Mouse (Mus musculus) myocyte (in vitro differentiated cells): Measurements from ENCODE around the gene 2010003K11Rik. TPM values are rescaled to one million over a fixed set of nuclear protein-coding genes. Genes with fewer than 3 reads are reported as not detected.

Experiments
- H3K27me3 ChIP-seq: one replicate; pipeline ENCODE4 v1.6.1; 2011; ENCODE audit not compliant: control insufficient read depth, insufficient read depth, insufficient read length
- H3K36me3 ChIP-seq: one replicate; pipeline ENCODE4 v1.6.1; 2011; ENCODE audit not compliant: control insufficient read depth, insufficient read depth
- H3K4me2 ChIP-seq: one replicate; pipeline ENCODE4 v1.6.1; 2011; ENCODE audit warnings: low read depth, control low read depth
- H3K4me3 ChIP-seq: one replicate; pipeline ENCODE4 v1.5.1; 2011; ENCODE audit warnings: mild to moderate bottlenecking, control low read depth, moderate library complexity
- H3K79me2 ChIP-seq: one replicate; pipeline ENCODE4 v1.6.1; 2011; ENCODE audit not compliant: control insufficient read depth, insufficient read depth
- H3ac ChIP-seq: one replicate; pipeline ENCODE4 v1.6.1; 2011; ENCODE audit not compliant: control insufficient read depth, insufficient read length
- CEBPB ChIP-seq: IDR thresholded peaks from 2 replicates; pipeline ENCODE4 v1.6.1; 2011; ENCODE audit warnings: mild to moderate bottlenecking, moderate library complexity; ENCODE audit not compliant: poor library complexity, insufficient read depth, severe bottlenecking
- E2F4 ChIP-seq: IDR thresholded peaks from one replicate; pipeline ENCODE4 v1.6.1; 2011; ENCODE audit warnings: mild to moderate bottlenecking, control low read depth, moderate library complexity; ENCODE audit not compliant: insufficient read depth
- MAX ChIP-seq: IDR thresholded peaks from one replicate; pipeline ENCODE4 v1.6.1; 2011; ENCODE audit warnings: low read depth, mild to moderate bottlenecking, control low read depth
- MYOD1 ChIP-seq, 3 experiments: IDR thresholded peaks; one replicate each; pipeline ENCODE4 v1.6.1; 2011; ENCODE audit warnings: control low read depth in 2 of 3, low read depth in 2 of 3, mild to moderate bottlenecking in 2 of 3, moderate library complexity in 1 of 3; ENCODE audit not compliant: insufficient read length in 2 of 3, control insufficient read depth in 1 of 3
- MYOG ChIP-seq, 3 experiments: IDR thresholded peaks; one replicate each; pipeline ENCODE4 v1.6.1; 2011; ENCODE audit warnings: control low read depth in 2 of 3, low read depth in 2 of 3, mild to moderate bottlenecking in 2 of 3; ENCODE audit not compliant: insufficient read length in 2 of 3, control insufficient read depth in 1 of 3, insufficient read depth in 1 of 3
- POLR2A ChIP-seq: IDR thresholded peaks from one replicate; pipeline ENCODE4 v1.6.1; 2011; ENCODE audit warnings: low read depth, mild to moderate bottlenecking, control low read depth, moderate library complexity; ENCODE audit not compliant: insufficient read length
- POLR2AphosphoS2 ChIP-seq: IDR thresholded peaks from one replicate; pipeline ENCODE4 v1.6.1; 2011; ENCODE audit warnings: low read depth, control low read depth; ENCODE audit not compliant: insufficient read length
- REST ChIP-seq: IDR thresholded peaks from one replicate; pipeline ENCODE4 v1.6.1; 2011; ENCODE audit warnings: mild to moderate bottlenecking, control low read depth, moderate library complexity; ENCODE audit not compliant: insufficient read depth, insufficient read length
- SRF ChIP-seq: IDR thresholded peaks from one replicate; pipeline ENCODE4 v1.6.1; 2011; ENCODE audit warnings: low read depth; ENCODE audit not compliant: control insufficient read depth, insufficient read length
- TCF12 ChIP-seq: IDR thresholded peaks from one replicate; pipeline ENCODE4 v1.6.1; 2011; ENCODE audit warnings: mild to moderate bottlenecking, control low read depth; ENCODE audit not compliant: poor library complexity, insufficient read depth, severe bottlenecking
- TCF3 ChIP-seq: IDR thresholded peaks from one replicate; pipeline ENCODE4 v1.6.1; 2011; ENCODE audit warnings: low read depth, control low read depth; ENCODE audit not compliant: insufficient read length
- USF1 ChIP-seq: IDR thresholded peaks from one replicate; pipeline ENCODE4 v1.6.1; 2011; ENCODE audit warnings: low read depth, mild to moderate bottlenecking, control low read depth, moderate library complexity
- polyA plus RNA-seq: library from polyadenylated mRNA; unstranded; fragments of >200 nt; fragmentation: generic; extraction: Trizol; gene quantifications from one replicate; pipeline ENCODE4 v1.2.1, GENCODE M21; 2012; ENCODE audit warnings: missing spikeins

The 2010003K11Rik gene
- polyA plus RNA-seq, 1 experiment, result 0.05 TPM

DNA sequence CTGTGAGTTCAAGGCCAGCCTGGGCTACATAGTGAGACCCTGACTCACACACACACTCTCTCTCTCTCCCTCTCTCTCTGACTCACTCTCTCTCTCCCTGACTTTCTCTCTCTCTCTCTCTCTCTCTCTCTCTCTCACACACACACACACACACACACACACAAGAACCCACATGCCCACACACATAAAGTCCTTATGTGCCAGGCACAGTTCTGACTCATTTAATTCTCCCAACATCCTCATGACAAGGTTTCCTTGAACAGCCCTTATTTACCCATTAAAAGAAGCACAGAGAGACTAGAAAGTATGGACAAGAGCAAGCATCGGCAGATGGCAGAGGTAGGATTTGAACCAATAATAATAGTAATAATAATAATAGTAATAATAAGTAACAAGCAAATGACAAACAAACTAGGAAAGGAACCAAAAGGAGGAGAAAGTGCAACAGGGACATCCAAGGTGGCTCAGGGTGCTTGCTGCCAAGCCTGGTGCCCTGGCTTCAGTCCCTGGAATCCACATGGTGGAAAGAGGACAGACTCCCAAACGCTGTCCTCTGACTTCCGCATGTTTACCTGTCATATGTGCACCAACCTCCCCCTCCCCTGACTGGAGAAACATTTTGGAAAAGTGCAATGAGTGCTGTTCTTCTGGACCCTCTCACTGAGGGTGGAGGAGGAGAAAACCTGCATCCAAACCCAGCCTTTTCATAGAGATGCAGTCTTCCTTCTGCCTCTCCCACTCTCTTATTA is 16.1 kb downstream of the 2010003K11Rik start:
- no peak overlapping the region for H3K4me2 ChIP-seq
- no peaks in the 10 kb centered on the region for H3K79me2 ChIP-seq
- no peaks in the 10 kb centered on the region for H3K36me3 ChIP-seq
- TF ChIP-seq MYOG (IDR thresholded peaks at IDR 0.05; ENCODE audit: control insufficient read depth in 1 of 3, insufficient read depth in 1 of 3, insufficient read length in 2 of 3, low read depth in 2 of 3) (no peak), TCF3 (no peak), TCF12 (no peak), REST (no peak), MAX (no peak), POLR2AphosphoS2 (no peak), SRF (no peak), E2F4 (no peak), USF1 (no peak), CEBPB (no peak), POLR2A (no peak), MYOD1 (IDR thresholded peaks at IDR 0.05; ENCODE audit: control insufficient read depth in 1 of 3, insufficient read length in 2 of 3, low read depth in 2 of 3) (no peak)
- H3ac ChIP-seq, result no peak overlapping the region
- no peak overlapping the region for H3K4me3 ChIP-seq
- H3K27me3 ChIP-seq, result no peaks in the 10 kb centered on the region

DNA sequence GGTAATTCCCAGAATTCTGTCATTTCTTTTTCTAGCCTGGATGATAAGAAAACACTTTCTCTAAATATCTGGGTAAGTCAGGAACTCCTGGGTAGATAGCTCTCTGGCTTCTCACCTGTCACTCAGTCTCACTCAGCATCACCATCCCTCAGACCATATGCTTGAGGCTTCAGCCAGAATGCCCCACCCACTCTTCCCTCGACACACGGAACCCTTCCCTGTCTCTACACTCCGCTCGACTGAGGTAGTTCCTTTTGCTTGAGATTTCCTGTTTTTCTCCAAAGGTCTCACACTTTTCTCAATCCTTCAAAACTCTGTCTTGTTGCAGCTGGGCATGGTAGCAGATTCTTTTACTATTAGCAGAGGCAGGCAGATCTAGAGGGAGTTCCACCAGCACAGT is 17.1 kb downstream of the 2010003K11Rik start:
- peak in 2 of 3 experiments; percentile 2 to 81 for TF ChIP-seq MYOD1 (IDR thresholded peaks at IDR 0.05; ENCODE audit: control insufficient read depth in 1 of 3, insufficient read length in 2 of 3, low read depth in 2 of 3)
- TF ChIP-seq SRF, result no peak
- Histone ChIP-seq H3K4me2 (no peak overlapping the region), H3K79me2 (no peaks in the 10 kb centered on the region), H3ac (no peak overlapping the region), H3K4me3 (no peak overlapping the region), H3K27me3 (no peaks in the 10 kb centered on the region), H3K36me3 (no peaks in the 10 kb centered on the region)

DNA sequence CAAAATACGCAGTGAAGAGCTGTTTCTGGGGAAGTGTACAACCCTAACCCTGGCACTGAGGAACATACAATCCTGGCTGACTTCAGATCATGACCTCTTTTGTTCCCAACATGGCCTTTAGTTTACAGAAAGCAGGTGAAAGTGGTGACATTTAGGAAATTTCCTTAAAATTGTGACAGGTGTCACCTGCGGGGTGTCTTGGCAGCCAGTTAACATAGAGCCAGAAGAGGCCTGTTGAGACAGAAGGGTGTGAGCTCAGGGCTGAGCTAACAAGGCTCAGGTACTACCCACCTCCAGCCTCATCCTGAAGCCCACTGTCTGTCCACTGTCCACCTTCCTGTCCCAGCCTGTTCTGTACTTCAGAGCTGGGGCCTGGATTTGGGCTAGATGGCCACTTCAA is 18.3 kb downstream of the 2010003K11Rik start:
- Histone ChIP-seq H3ac (no peak overlapping the region), H3K27me3 (no peaks in the 10 kb centered on the region), H3K4me3 (no peak overlapping the region), H3K36me3 (no peaks in the 10 kb centered on the region), H3K4me2 (no peak overlapping the region), H3K79me2 (no peaks in the 10 kb centered on the region)
- TF ChIP-seq SRF (no peak), E2F4 (no peak), TCF12 (no peak), POLR2AphosphoS2 (no peak), TCF3 (no peak), REST (no peak), POLR2A (no peak)

DNA sequence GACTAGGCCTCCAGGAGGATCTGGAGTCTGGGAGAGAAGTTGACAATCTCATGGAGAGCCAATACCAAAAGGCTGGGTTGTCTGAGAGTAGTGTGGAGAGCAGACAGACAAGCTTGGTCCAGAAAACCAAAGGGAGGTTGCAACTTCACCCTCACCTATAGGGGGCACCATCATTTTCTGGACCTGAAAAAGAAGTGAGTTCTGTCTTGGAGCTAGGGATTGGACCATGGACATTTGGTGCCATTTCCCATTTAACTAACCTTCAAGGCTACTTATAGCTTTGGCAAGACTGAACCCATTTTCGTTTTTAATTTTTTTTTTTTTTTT is 20.2 kb downstream of the 2010003K11Rik start:
- no peak overlapping the region for H3ac ChIP-seq
- TF ChIP-seq E2F4 (no peak), MAX (no peak), SRF (no peak), POLR2AphosphoS2 (no peak), REST (no peak), TCF12 (no peak)
- no peaks in the 10 kb centered on the region for H3K79me2 ChIP-seq
- no peaks in the 10 kb centered on the region for H3K36me3 ChIP-seq
- H3K27me3 ChIP-seq, result no peaks in the 10 kb centered on the region
- peak overlapping the region; percentile 79 for H3K4me2 ChIP-seq
- no peak overlapping the region for H3K4me3 ChIP-seq

DNA sequence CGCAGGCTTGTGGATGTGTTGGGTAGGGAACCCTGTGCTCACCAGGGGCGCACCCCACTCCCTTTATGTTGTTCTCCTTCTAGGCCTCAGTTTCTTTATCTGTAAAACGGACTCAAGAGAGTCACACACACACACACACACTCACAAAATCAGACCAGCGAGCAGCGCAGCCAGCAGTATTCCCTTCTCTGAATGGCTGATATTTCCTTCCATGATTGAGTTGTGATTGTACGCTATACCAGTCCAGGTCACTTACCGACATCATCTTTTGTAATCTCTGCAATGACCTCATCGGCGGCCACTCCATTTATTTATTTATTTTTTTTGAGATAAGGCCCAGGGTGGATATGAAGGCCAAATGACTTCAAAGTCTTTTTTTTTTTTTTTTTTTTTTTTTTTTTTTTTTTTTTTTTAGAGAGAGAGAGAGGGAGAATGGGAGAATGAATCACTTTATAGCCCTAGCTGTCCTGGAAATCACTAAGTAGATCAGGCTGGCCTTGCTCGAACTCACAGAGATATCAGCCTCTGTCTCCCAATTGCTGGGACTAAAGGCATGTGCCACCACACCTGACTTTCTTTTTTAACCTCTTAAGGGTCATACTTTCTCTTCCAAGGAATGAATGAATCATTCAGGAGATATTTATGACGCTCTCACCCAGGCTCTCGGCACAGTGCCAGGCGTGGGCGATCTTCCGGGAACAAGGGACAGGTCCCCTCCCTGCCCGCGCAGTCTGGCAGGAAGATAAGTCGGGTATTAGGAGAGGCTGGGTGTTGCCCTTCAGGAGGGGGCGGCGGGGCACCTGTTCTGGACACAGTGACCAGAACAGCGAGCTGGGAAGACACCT is 20.8 kb downstream of the 2010003K11Rik start, which contains the start of gene Syt12:
TSS of gene Syt12 (minus strand) at position 103 of the 845 bp plus-strand sequence.
- TF ChIP-seq TCF12 (peak; percentile 37), POLR2A (no peak), MYOG (IDR thresholded peaks at IDR 0.05; ENCODE audit: control insufficient read depth in 1 of 3, insufficient read depth in 1 of 3, insufficient read length in 2 of 3, low read depth in 2 of 3) (peak in 2 of 3 experiments; percentile 15 to 89), REST (no peak), MAX (no peak), E2F4 (no peak), MYOD1 (IDR thresholded peaks at IDR 0.05; ENCODE audit: control insufficient read depth in 1 of 3, insufficient read length in 2 of 3, low read depth in 2 of 3) (peak in 2 of 3 experiments; percentile 41 to 92)
- Histone ChIP-seq H3K27me3 (no peaks in the 10 kb centered on the region), H3K36me3 (no peaks in the 10 kb centered on the region), H3ac (peak within 1 kb of the TSS; percentile 48), H3K4me3 (peak within 1 kb of the TSS; percentile 37), H3K79me2 (no peaks in the 10 kb centered on the region), H3K4me2 (peak within 1 kb of the TSS; percentile 79)
